In genomic region chr13:41355552-41355951, GRCm38 (mm10) we compare ENCODE assay signal across 9 mouse cellular contexts.
A peak's percentile ranks its signal among the peaks of the same experiment; 100 is the strongest.
DNase-seq lines count a peak whose midpoint lies in the region; ATAC-seq and TF ChIP-seq lines count a peak whose summit lies in the region.
"Had no signal": no experiment of that assay in that cellular context is flagged by ENCODE, and none has a peak within 500 bp of the region (broad histone marks: within the 10 kb centered on the region; RNA-seq: fewer than 3 reads in every experiment).

No protein-coding gene starts in this region.

- intact Hi-C loops in left cerebral cortex, postnatal 10 days (cut with DNase I): loop anchor here (5.0 kb wide), 1 partner anchor 53 kb away; no protein-coding TSS in a partner anchor

- no peak overlapping the region for H3K27ac ChIP-seq in midbrain, embryonic 13.5 days
- no peak overlapping the region for H3K27ac ChIP-seq in midbrain, embryonic 10.5 days (replicated peaks)
- no peak overlapping the region for H3K27ac ChIP-seq in hindbrain, embryonic 14.5 days
- H3K27ac ChIP-seq in limb, embryonic 14.5 days (replicated peaks; ENCODE audit: low read depth, low read length): no peak overlapping the region
- H3K27ac ChIP-seq in stomach, embryonic 14.5 days (ENCODE audit: low read length): no peak overlapping the region
- H3K27ac ChIP-seq: liver, embryonic 13.5 days had no signal

- no peak for ATAC-seq in midbrain, embryonic 13.5 days
- ATAC-seq in hindbrain, embryonic 14.5 days (ENCODE audit: low FRiP score): no peak
- ATAC-seq in limb, embryonic 14.5 days (ENCODE audit: low FRiP score, low read depth): no peak
- no peak for ATAC-seq in stomach, embryonic 14.5 days (ENCODE audit: insufficient number of reproducible peaks, insufficient read depth, low FRiP score, low read depth)
- no peak for ATAC-seq in erythroblast, adult 5-6 weeks (replicated peaks; ENCODE audit: low FRiP score, poor library complexity, severe bottlenecking)

- H3K9me3 ChIP-seq in midbrain, embryonic 13.5 days: no peaks in the 10 kb centered on the region
- no peaks in the 10 kb centered on the region for H3K9me3 ChIP-seq in midbrain, embryonic 10.5 days (replicated peaks)
- no peaks in the 10 kb centered on the region for H3K9me3 ChIP-seq in hindbrain, embryonic 14.5 days (ENCODE audit: control insufficient read depth, low read length)
- H3K9me3 ChIP-seq in limb, embryonic 14.5 days (ENCODE audit: control insufficient read depth, low read length): no peaks in the 10 kb centered on the region
- no peaks in the 10 kb centered on the region for H3K9me3 ChIP-seq in stomach, embryonic 14.5 days (ENCODE audit: control insufficient read depth, low read depth, low read length)
- H3K9me3 ChIP-seq: liver, embryonic 13.5 days had no signal

- no peak for TF ChIP-seq POLR2A in limb, embryonic 14.5 days (IDR thresholded peaks at IDR 0.05; ENCODE audit: borderline replicate concordance, extremely low read depth, insufficient read depth, insufficient read length)

- no peaks in the 10 kb centered on the region for H3K27me3 ChIP-seq in midbrain, embryonic 13.5 days
- H3K27me3 ChIP-seq in midbrain, embryonic 10.5 days (ENCODE audit: low read depth, poor library complexity, severe bottlenecking): no peaks in the 10 kb centered on the region
- no peaks in the 10 kb centered on the region for H3K27me3 ChIP-seq in hindbrain, embryonic 14.5 days (ENCODE audit: control insufficient read depth, insufficient read depth, low read length)
- H3K27me3 ChIP-seq in limb, embryonic 14.5 days (ENCODE audit: control insufficient read depth, insufficient read depth, low read length): no peaks in the 10 kb centered on the region
- H3K27me3 ChIP-seq in stomach, embryonic 14.5 days (ENCODE audit: control insufficient read depth, insufficient read depth, low read length): no peaks in the 10 kb centered on the region

- 63% methylated on average over 2 of the region's 2 CpGs for WGBS in midbrain, embryonic 13.5 days
- 89% methylated on average over 2 of the region's 2 CpGs for WGBS in midbrain, embryonic 10.5 days
- WGBS in hindbrain, embryonic 14.5 days: 63% methylated on average over 2 of the region's 2 CpGs
- 12% methylated on average over 2 of the region's 2 CpGs for WGBS in limb, embryonic 14.5 days
- WGBS in stomach, embryonic 14.5 days: 18% methylated on average over 2 of the region's 2 CpGs

- H3K4me3 ChIP-seq in midbrain, embryonic 13.5 days (replicated peaks): no peak overlapping the region
- H3K4me3 ChIP-seq in midbrain, embryonic 10.5 days: no peak overlapping the region
- H3K4me3 ChIP-seq in hindbrain, embryonic 14.5 days (replicated peaks; ENCODE audit: low read length): no peak overlapping the region
- H3K4me3 ChIP-seq in limb, embryonic 14.5 days (replicated peaks; ENCODE audit: low read length): peak overlapping the region; percentile 7; the same call in 1 of the 2 replicates
- H3K4me3 ChIP-seq in stomach, embryonic 14.5 days (ENCODE audit: low read depth, low read length): no peak overlapping the region
- H3K4me3 ChIP-seq: liver, embryonic 13.5 days had no signal

- H3K4me1 ChIP-seq in midbrain, embryonic 13.5 days (replicated peaks): peaks cover 63% of the 10 kb centered on the region
- H3K4me1 ChIP-seq in midbrain, embryonic 10.5 days: peaks cover 77% of the 10 kb centered on the region
- H3K4me1 ChIP-seq in hindbrain, embryonic 14.5 days (replicated peaks; ENCODE audit: control insufficient read depth, insufficient read depth, low read length): peaks cover 33% of the 10 kb centered on the region
- peaks cover 58% of the 10 kb centered on the region for H3K4me1 ChIP-seq in limb, embryonic 14.5 days (ENCODE audit: control insufficient read depth, insufficient read depth, low read length)
- peaks cover 18% of the 10 kb centered on the region; the same call in 1 of the 2 replicates for H3K4me1 ChIP-seq in stomach, embryonic 14.5 days (ENCODE audit: control insufficient read depth, insufficient read depth, low read length)

- peak overlapping the region; percentile 21; the same call in 1 of the 2 replicates for H3K4me2 ChIP-seq in midbrain, embryonic 13.5 days (replicated peaks)
- peak overlapping the region; percentile 81 for H3K4me2 ChIP-seq in hindbrain, embryonic 14.5 days (replicated peaks)
- peak overlapping the region; percentile 51 for H3K4me2 ChIP-seq in limb, embryonic 14.5 days (replicated peaks; ENCODE audit: low read depth, low read length, severe bottlenecking)
- H3K4me2 ChIP-seq in stomach, embryonic 14.5 days (replicated peaks; ENCODE audit: low read depth, low read length): peak overlapping the region; percentile 52; the same call in 1 of the 2 replicates
- H3K4me2 ChIP-seq: liver, embryonic 13.5 days had no signal

- DNase-seq in midbrain, embryonic 10.5 days (ENCODE audit: low spot score): no peak
- DNase-seq in hindbrain, embryonic 14.5 days (ENCODE audit: low spot score): no peak
- DNase-seq in limb, embryonic 14.5 days (ENCODE audit: low spot score): peak; percentile 46
- no peak for DNase-seq in cerebellum, adult 9-10 months
- DNase-seq in left cerebral cortex, postnatal 10 days (ENCODE audit: extremely low spot score in 1 of 2, low spot score in 2 of 2): no peak
- DNase-seq: liver, embryonic 13.5 days had no signal

- H3K36me3 ChIP-seq in midbrain, embryonic 13.5 days: no peaks in the 10 kb centered on the region
- no peaks in the 10 kb centered on the region for H3K36me3 ChIP-seq in midbrain, embryonic 10.5 days
- no peaks in the 10 kb centered on the region for H3K36me3 ChIP-seq in hindbrain, embryonic 14.5 days (replicated peaks; ENCODE audit: control insufficient read depth, insufficient read depth)
- no peaks in the 10 kb centered on the region for H3K36me3 ChIP-seq in limb, embryonic 14.5 days (ENCODE audit: control insufficient read depth, insufficient read depth, low read length)
- H3K36me3 ChIP-seq in stomach, embryonic 14.5 days (ENCODE audit: control insufficient read depth, insufficient read depth, low read length): no peaks in the 10 kb centered on the region
- H3K36me3 ChIP-seq: liver, embryonic 13.5 days had no signal

- no peak overlapping the region for H3K9ac ChIP-seq in midbrain, embryonic 13.5 days (replicated peaks)
- H3K9ac ChIP-seq in hindbrain, embryonic 14.5 days: no peak overlapping the region
- H3K9ac ChIP-seq in limb, embryonic 14.5 days (ENCODE audit: low read depth, low read length, severe bottlenecking): no peak overlapping the region
- no peak overlapping the region for H3K9ac ChIP-seq in stomach, embryonic 14.5 days (replicated peaks; ENCODE audit: low read depth, low read length)
- H3K9ac ChIP-seq: liver, embryonic 13.5 days had no signal

Comparison
In these comparisons a context has a peak if more than half of its experiments do, and no peak if none do; other contexts are left out.
1. H3K4me2 ChIP-seq: peak in every context shown above with its lines; median percentile 81 in hindbrain, embryonic 14.5 days; 52 in stomach, embryonic 14.5 days; 51 in limb, embryonic 14.5 days; 21 in midbrain, embryonic 13.5 days.